Mouse (Mus musculus): ENCODE results near the gene Hykk.
"Not testable (repeated sequence)": the region's sequence is repeated elsewhere in the genome, so short reads cannot be mapped to it uniquely, and the experiment has no call there.

Gene Hykk

DNA sequence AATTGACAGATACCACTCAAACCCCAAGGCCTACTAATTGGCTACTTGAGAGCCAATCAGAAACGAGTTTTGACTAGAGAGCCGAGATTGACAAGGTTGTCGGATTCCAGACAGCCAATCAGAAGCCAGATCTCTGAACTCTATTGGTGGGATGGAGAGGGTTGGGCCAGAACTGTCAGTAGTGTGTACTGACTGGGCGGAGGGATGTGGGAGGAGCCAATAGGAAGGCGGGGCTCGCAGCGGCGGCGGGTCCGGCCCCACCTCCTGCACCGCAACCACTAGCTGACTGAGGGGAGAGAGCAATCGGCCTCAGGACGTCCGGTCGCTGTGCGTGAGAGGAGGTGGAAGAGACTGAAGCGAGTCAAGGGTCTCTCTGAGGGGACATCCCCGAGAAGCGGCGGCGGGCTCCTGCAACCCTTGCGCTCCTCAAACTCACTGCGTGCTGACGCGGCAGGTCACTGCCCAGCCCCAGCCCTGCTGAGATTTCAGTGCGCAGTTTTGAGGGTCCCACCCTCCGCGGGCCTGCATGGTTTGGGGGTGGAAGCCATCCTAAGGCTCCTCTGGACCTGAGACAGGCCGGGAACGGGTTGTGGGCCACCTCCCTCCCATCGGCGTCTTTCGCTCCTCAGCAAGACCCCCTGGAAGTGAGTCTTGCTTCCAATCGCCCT is at the start of gene Hykk:
TSS of gene Hykk (plus strand) at position 274 of the 668 bp plus-strand sequence.
- DNase-seq (ENCODE audit: extremely low read depth, low read depth, low spot score) = peak; percentile 81

DNA sequence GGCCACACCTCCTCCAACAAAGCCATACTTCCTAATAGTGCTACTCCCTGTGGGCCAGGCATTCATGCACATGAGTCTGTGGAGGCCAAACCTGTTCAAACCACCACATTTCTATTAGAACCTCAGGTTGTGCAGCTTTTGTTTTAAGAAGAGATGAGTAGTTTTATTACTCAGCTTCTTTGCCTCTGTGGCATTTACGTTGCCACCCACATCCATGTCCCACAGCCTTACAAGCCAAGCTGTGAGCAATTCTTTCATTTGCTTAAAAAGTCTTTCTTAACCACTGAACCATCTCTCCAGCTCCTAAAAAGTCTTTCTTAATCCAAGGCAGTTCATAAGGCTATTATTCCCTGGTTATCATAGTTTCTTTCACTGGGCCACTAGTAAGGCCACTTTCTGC is 38.3 kb upstream of the Hykk start:
- no peak for DNase-seq (ENCODE audit: extremely low read depth, low read depth, low spot score)

DNA sequence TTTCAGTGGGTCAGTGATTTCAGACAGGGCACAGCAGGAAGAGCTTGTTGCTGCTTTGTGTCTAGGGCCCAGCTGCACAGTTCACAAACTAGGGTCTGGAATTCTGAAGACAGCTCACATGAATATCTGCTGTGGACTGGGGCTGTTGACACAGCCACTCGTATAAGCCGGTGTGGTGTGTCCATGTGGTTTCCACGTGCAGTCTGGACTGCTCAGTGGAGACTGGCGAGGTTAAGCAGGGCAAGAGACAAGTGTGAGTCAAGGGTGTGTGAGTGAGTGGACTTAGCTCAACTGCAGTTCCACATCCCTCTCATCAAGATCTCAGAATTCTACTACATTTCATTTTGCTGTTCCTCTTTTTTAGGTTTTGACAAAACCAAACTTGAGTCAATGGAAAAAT is 25.0 kb upstream of the Hykk start:
- no peak for DNase-seq (ENCODE audit: extremely low read depth, low read depth, low spot score)

DNA sequence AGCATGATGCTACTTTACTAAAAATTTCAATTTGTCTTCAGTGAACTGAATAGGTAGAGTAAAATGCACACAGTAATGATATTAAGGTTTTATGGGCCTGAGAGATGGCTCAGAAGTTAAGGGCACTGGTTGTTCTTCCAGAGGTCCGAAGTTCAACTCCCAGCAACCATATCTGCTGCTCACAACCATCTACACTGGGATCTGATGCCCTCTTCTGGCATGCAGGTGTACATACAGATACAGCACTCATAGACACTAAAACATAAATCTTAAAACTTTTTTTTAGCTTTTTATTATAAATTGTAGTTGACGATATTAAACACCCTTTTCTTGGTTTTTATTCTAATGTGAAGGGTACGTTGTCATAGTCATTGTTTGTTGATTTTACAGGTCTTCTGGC is 20.0 kb upstream of the Hykk start:
- DNase-seq (ENCODE audit: extremely low read depth, low read depth, low spot score) = no peak

DNA sequence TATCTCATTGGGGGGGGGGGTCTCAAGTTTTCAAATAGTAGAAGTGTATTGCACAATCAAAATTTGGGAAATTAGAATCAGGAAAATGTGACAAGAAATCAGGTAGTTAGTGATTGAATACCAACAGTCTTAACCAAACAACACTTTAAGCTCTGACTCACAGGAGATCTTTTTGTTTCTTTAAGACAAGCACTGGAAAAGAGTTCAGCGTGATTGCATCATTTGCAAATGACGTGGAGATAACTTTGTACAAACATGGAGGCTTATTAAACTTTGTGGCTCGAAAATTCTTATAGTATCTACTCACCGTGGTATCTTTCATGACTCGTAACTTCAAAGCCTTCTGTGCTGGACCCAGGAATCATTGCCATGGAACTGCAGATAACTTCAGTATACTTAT is 7.6 kb upstream of the Hykk start:
- DNase-seq (ENCODE audit: extremely low read depth, low read depth, low spot score) = no peak

DNA sequence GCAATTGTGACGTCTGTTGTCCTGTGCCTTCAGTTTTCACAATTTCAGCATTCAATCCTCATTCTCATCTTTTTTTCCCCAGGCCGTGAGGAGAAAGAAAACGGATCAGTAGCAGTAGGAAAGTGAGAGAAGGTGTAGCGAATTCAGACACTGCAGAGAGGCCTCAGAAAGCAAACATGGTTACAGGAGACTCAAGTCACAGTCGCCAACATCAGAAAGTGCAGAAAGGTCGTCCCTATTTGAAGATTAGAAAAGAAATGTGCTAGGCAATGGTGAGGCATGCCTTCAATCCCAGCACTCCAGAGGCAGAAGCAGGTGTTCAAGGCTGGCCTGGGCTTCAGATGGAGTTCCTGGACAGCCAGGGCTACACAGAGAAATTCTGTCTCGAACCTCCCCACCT is 1.5 kb upstream of the Hykk start:
- DNase-seq (ENCODE audit: extremely low read depth, low read depth, low spot score) = no peak

DNA sequence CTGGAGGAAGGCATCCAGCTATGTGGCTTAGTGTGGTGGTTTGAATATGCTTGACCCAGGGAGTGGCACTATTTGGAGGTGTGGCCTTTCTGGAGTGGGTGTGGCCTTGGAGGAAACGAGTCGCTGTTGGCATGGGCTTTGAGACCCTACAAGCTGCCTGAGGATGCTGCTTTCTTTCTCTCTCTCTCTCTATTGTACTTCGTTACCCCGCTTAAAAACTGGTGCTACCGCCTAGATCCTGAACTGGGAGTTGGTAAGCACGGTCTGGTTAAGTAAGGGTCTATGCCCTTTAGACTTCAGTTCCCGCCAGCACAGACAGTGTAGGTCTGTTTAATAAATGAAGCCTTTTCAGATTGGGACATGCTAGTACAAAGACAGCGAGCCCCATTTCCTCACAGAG is 682 bp upstream of the Hykk start:
- DNase-seq (ENCODE audit: extremely low read depth, low read depth, low spot score) = no peak

DNA sequence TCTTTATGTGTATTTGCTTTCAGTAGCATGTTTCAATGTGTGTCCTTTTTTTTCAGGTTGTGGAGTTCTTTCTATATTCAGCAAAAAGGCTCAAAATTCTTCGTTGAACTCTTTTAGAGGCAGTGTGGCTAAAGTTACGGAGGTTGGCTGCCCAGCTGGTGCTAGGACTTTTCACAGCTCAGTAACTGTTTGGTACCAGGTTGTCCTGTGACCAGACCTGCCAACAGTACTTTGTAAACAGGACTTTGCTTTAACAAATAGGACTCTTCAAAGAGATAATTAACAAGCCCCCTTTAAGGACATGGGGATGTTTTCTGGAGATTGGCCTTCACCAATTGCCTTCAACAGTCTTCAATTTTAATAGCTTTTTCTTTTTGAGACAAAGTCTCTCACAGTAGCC is 1.1 kb downstream of the Hykk start:
- DNase-seq (ENCODE audit: extremely low read depth, low read depth, low spot score) = no peak

DNA sequence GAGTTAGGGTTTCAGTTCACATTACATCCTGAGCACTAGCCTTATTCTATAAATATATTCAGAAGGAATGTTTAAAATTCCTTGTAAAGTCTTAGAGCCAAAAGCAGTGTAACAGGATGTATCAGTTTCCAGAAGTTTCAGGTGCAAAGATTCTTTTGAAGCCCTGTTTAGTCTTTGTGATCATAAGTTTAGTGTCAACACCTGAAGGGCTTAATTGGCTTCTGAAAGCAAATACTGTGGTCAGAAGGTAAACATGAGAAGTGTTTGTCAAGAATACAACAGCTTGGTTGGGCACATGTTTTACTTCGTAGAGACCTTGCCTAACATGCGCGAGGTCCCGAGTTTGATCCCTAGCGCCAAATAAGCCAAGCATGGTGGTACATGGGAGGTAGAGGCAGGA is 1.7 kb downstream of the Hykk start:
- DNase-seq (ENCODE audit: extremely low read depth, low read depth, low spot score) = no peak

DNA sequence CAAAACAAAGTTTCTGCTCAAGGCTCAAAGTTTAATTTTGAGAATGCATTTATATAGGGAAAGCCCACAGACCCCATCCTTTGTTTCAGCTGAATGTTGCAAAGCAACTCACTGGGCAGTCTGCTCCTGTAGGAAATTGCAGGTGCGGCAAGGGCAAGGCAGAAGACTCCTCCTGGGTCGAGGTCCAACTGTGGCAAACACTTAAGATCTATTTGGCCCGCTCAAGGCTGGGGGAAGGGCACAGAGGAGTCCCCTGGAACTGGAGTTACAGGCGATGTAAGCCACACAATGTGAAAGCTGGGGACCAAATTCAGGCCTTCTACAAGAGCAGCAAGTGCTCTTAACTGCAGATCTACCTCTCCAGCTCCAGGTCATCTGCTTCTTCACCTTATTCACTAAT is 2.9 kb downstream of the Hykk start:
- DNase-seq (ENCODE audit: extremely low read depth, low read depth, low spot score) = no peak

DNA sequence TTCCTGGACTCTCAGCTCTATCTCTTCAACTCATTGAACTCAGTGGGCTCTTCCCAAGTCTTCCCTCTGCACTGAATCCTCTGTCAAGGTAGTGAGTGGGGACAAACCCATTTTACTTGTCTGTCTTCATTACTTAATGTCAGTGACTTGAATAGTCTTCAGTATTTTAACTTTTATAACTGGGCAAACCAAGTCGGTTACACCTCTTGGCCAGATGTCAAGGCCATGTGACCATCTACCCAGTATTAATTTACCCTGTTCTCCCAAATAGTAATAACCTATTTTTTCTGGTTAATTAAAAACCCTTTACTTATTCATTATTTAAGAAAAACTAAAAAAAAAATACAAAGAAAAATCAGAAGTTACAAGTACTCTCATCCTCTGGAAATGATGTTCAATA is 13.7 kb downstream of the Hykk start:
- DNase-seq (ENCODE audit: extremely low read depth, low read depth, low spot score) = no peak

DNA sequence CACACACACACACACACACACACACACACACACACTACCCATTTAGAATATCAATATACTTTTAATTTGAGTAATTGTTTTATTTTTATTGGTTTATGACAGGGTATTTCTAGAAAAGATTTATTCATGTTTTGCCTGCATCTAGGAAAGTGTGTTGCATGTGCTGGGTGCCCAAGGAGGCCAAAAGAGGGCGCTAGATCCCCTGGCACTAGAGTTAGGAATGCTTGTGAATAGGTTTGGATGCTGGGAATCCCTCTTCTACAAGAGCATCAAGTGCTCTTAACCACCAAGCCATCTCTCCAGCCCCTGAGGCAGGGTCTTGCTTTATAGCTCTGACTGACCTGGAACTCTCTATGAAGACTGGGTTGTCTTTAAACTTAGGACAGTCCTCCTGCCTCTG is 14.7 kb downstream of the Hykk start:
- DNase-seq (ENCODE audit: extremely low read depth, low read depth, low spot score) = no peak

DNA sequence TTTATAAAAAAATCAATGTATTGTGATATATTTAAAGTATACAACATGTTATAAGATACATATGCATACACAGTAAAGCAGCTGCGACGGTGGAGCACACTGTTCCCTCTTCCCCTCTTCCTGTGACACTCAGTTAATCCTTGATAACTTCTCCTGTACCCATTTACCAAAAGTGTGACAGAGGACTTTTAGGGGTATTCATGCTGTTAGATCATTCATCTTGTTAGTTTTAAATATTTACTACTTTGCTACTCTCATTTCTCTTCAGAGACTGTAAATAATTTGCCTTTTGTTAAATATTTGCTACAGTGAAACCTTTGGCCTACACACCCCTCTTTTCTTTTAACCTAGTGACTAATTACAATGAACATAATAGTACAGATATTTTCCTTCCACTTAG is 15.3 kb downstream of the Hykk start:
- DNase-seq (ENCODE audit: extremely low read depth, low read depth, low spot score) = no peak

DNA sequence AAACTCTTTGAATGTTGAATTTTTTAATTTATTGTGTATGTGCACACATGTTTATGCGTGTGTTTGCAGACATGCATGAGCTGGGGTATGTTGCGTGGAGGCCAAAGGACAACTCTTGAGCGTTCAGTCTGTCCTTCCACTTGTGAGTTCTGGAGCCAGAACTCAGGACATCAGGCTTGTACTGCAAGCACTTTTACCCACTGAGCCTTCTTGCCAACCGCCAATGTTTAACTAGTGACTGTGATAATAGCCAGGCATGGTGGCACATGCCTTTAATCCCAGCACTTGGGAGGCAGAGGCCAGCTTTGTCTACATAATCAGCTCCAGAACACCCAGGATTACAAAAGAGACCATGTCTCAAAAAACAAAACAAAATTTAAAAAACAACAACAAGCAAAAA is 25.0 kb downstream of the Hykk start:
- DNase-seq (ENCODE audit: extremely low read depth, low read depth, low spot score) = peak; percentile 47

DNA sequence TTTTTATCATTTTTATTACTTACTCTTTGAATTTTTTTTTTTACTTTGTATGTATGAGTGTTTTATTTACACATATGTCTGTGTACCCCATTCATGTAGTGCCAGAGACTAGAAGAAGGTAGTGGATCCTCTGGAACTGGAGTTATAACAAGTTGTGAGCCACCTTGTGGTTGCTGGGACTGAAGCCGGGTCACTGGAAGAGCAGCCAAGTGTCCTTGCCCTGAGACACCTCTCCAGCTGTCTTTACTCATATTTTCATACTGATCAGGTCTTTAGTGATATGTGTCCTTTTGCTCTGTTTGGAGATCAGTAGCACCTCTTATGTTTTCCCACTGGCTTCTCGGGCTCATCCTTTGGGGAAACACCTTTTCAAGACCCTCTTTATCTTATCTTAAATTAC is 27.4 kb downstream of the Hykk start:
- no peak for DNase-seq (ENCODE audit: extremely low read depth, low read depth, low spot score)

DNA sequence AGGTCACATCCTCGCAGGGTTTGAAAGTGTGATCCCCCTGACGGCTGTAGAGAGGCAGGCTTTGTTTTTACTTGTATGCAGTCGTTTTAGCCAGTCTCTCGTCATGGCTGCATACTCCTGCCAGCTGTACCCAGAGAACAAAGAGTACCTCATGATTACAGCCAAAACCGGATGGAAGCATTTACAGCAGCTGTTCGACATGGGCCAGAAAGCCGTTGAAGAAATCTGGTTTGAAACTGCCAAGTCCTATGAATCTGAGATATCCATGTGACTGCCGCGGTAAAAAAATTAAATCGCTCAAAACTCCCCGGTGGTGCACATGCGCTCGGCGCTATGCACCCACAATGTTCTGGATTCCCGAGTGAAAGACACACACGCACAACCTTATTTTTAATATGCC is 29.2 kb downstream of the Hykk start:
- no peak for DNase-seq (ENCODE audit: extremely low read depth, low read depth, low spot score)

DNA sequence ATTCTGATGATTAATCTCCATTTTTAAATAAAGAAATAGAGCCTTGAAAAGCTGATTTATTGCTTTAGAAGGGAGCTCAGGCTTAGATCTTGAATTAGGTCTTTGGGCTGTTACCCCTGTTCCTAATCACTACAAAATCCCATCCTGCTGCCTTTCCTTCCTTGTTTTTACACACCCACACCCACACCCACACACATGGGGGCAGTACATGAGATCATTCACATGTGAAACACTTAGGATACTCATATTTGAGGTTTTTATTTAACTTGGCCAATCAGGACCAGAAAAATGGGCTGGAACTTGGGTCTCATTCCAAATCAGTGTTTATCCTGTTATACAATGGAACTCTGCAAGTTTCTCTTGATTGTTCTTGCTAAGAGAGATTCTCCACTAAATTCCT is 32.4 kb downstream of the Hykk start:
- no peak for DNase-seq (ENCODE audit: extremely low read depth, low read depth, low spot score)

DNA sequence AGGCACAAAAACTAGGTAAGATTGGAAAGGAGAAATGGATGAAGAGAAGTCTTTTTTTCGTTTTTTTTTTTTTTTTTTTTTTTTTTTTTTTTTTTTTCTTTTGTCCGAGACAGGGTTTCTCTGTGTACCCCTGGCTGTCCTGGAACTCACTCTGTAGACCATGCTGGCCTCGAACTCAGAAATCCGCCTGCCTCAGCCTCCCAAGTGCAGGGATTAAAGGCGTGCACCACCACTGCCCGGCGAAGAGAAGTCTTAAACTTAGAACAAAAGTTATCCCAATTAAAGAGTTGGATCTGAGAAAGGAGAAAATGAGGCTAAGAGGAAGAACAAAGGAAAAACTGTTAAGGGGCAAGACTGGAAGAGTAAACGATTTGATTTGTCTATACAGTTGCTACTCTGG is 33.1 kb downstream of the Hykk start:
- DNase-seq (ENCODE audit: extremely low read depth, low read depth, low spot score) = not testable (repeated sequence)

DNA sequence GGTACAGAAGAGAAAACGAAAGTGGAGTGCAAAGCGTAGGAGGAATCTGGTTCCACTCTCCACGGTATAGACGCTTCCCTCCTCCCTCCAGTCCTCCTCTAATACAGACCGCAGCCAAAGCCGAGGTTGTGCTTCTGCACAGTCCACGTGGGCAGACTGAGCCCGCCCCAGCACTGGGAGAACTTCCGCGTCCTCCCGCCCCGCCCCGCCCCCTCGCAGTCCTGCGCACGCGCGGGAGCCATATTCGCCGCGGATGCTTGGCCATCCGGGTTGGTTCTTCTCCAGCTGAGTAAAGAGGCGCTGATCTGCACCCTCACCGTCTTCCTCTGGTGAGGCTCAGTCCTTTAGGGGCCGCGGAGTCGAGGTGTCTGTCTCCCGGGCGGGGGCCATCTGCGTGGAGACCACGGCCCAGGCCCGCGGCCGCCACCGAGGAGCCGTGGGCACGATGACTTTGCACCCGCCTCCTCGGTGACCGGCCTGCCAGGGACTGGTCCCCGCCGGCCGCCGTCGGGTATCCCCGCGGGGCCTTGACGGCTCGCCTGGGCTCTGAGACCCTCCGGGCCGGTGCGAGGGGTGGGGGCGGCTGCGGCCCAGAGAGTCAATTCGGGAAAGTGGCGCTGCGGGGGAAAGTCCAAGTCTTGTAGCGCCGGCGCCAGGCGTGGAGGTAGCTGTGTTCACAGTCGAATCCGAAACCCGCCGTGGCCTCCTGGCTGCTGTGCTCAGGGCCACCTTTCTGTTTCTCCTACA is 33.7 kb downstream of the Hykk start, which contains the start of the genes Psma4 and AY074887:
TSS of gene Psma4 (plus strand) at position 216 of the 747 bp plus-strand sequence.
TSS of gene AY074887 (minus strand) at position 424 of the 747 bp plus-strand sequence.
- peak; percentile 80 for DNase-seq (ENCODE audit: extremely low read depth, low read depth, low spot score)

DNA sequence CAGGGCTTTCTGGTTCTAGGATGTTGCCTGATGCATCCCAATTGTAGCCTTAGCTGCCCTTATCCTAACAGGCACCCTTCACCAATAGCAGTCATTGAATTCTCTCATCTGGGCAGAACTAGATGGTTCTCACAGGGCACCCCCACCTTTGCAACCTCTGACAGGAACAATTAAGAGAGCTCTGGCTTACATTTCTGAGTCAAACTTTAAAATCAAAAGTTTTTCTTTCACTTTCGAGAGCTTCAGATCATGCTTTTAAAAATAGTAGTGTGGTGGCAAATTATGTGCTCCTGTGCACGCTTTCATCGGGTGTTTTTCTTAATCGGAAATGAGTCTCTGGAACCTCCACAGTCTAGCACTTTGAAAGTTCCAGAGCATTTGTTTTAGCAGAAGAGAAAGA is 44.0 kb downstream of the Hykk start:
- DNase-seq (ENCODE audit: extremely low read depth, low read depth, low spot score) = no peak

DNA sequence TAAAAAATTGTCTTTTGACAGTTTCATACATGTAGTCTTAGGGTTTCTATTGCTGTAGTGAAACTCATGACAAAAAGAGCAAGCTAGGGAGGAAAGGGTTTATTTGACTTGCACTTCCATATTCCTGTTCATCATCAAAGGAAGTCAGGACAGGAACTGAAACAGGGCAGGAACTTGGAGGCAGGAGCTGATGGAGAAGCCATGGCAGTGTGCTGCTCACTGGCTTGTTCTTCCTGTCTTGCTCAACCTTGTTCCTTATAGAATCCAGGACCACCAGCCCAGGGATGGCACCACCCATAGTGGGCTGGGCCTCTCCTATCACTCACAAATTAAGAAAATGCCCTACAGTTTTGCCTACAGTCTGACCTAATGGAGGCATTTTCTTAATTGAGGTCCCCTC is 46.6 kb downstream of the Hykk start:
- no peak for DNase-seq (ENCODE audit: extremely low read depth, low read depth, low spot score)

DNA sequence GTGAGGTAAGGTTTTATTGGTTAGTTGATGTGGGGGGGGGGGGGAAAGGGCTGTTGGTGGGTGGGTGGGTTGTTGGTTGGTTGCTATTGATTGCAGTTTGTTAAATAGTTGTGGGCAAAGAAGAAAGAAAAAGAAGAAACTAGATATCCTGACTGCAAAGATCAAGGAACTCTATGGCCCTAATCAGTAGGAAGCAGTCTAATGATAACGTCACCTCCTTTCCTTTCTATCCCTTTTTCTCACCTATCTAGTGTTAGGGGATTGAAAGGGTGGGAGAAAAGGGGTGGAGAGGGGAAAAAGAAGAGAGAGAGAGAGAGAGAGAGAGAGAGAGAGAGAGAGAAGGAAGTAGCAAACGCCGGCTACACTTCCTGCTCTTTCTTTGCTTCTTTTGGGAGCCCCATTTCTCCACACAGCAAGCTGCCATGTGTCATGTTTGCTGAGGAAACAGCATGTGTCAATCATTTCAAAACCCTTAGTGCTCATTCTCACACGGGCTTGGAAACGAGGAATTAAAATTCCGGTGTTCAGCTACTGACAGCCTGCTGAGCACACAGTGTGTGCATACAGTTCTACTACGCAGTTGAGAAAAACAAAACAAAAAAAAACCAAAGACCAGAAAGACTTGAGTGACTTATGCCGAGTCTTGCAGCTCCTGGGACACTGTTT is 53.0 kb downstream of the Hykk start:
- DNase-seq (ENCODE audit: extremely low read depth, low read depth, low spot score) = no peak
